Mouse (Mus musculus) CH12.LX (cell line): ENCODE measurements at regions not wholly inside any gene's neighbourhood (a gene's known extent, or its start where the extent isn't known, plus 50 kb on each side); places are given as distances from the start of the nearest gene placed in this dataset.

Source experiments
- DNase-seq: peaks from one replicate; pipeline ENCODE4 v3.0.0-alpha.2; 2013; ENCODE audit errors: extremely low read depth
- H3K27ac ChIP-seq: 2 replicates; pipeline ENCODE4 v1.5.1; 2012; ENCODE audit warnings: low read depth, mild to moderate bottlenecking, control low read depth, moderate library complexity; ENCODE audit not compliant: insufficient read depth
- H3K27me3 ChIP-seq: replicated peaks from 2 replicates; pipeline ENCODE3; 2012; ENCODE audit warnings: inconsistent platforms
- H3K36me3 ChIP-seq, 2 experiments: replicated peaks in 1 of 2; 2 replicates each; pipeline versions ENCODE3 to v1.6.1; 2012; ENCODE audit warnings: inconsistent platforms in 1 of 2, low read length in 1 of 2, mild to moderate bottlenecking in 1 of 2, mixed read lengths in 1 of 2, moderate library complexity in 1 of 2; ENCODE audit not compliant: control insufficient read depth in 1 of 2, insufficient read depth in 1 of 2
- H3K4me1 ChIP-seq, 2 experiments: 2 replicates each; pipeline ENCODE4 v1.6.1; 2012; ENCODE audit warnings: inconsistent platforms in 1 of 2, moderate library complexity in 1 of 2; ENCODE audit not compliant: insufficient read depth in 2 of 2, control insufficient read depth in 1 of 2
- H3K4me2 ChIP-seq: 2 replicates; pipeline ENCODE4 v1.6.1; 2012; ENCODE audit warnings: low read depth, mild to moderate bottlenecking, control low read depth; ENCODE audit not compliant: poor library complexity, insufficient read depth, severe bottlenecking
- H3K4me3 ChIP-seq, 3 experiments: fragments of 150-350 bp in 1 of 3; sonication (generic) in 1 of 3; replicated peaks in 1 of 3; 2 replicates each; pipeline versions ENCODE3 to v1.5.1; 2011 to 2012; ENCODE audit warnings: low read depth in 2 of 3, low read length in 2 of 3, mild to moderate bottlenecking in 2 of 3, moderate library complexity in 2 of 3, control low read depth in 1 of 3, improper control_type of control experiment in 1 of 3, inconsistent platforms in 1 of 3, mixed read lengths in 1 of 3; ENCODE audit not compliant: poor library complexity in 1 of 3
- H3K79me2 ChIP-seq: replicated peaks from 2 replicates; pipeline ENCODE4 v1.6.1; 2012; ENCODE audit warnings: mild to moderate bottlenecking, moderate library complexity; ENCODE audit not compliant: control insufficient read depth, poor library complexity, insufficient read depth, severe bottlenecking; ENCODE audit errors: extremely low read depth
- H3K9ac ChIP-seq: 2 replicates; pipeline ENCODE4 v1.6.1; 2012; ENCODE audit warnings: low read depth, mild to moderate bottlenecking, control low read depth, moderate library complexity; ENCODE audit not compliant: insufficient read depth
- H3K9me3 ChIP-seq: replicated peaks from 2 replicates; pipeline ENCODE3; 2012; ENCODE audit warnings: low read length, inconsistent platforms, mixed read lengths
- CTCF ChIP-seq, 2 experiments: IDR thresholded peaks in 1 of 2; conservative IDR thresholded peaks in 1 of 2; 2 replicates each; pipeline ENCODE4 v1.5.1; 2011 to 2012; ENCODE audit warnings: low read depth in 2 of 2, low read length in 2 of 2, improper control_type of control experiment in 1 of 2, inconsistent platforms in 1 of 2, mild to moderate bottlenecking in 1 of 2, moderate library complexity in 1 of 2
- GABPA ChIP-seq: IDR thresholded peaks from 2 replicates; pipeline ENCODE4 v1.6.1; 2012; ENCODE audit warnings: low read depth, low read length, improper control_type of control experiment, inconsistent platforms; ENCODE audit not compliant: insufficient replicate concordance
- MEF2A ChIP-seq: IDR thresholded peaks from 2 replicates; pipeline ENCODE4 v1.6.1; 2014; ENCODE audit warnings: low read depth, mild to moderate bottlenecking, inconsistent platforms, low read length, improper control_type of control experiment, borderline replicate concordance
- NRF1 ChIP-seq: IDR thresholded peaks from 2 replicates; pipeline ENCODE4 v1.6.1; 2014; ENCODE audit warnings: low read depth, mild to moderate bottlenecking, inconsistent platforms, low read length, improper control_type of control experiment, moderate library complexity
- RAD21 ChIP-seq: IDR thresholded peaks from 2 replicates; pipeline ENCODE4 v1.6.1; 2011; ENCODE audit warnings: low read depth, mild to moderate bottlenecking, low read length, improper control_type of control experiment, moderate library complexity
- SMC3 ChIP-seq: IDR thresholded peaks from 2 replicates; pipeline ENCODE4 v1.6.1; 2011; ENCODE audit warnings: low read depth, low read length, improper control_type of control experiment
- ZC3H11A ChIP-seq: IDR thresholded peaks from 2 replicates; pipeline ENCODE4 v1.6.1; 2012; ENCODE audit warnings: low read depth, mild to moderate bottlenecking, inconsistent platforms, low read length, improper control_type of control experiment
- dilution Hi-C: fragments of 300-500 bp; cut with MboI; formaldehyde crosslinking; loops from 2 replicates; pipeline ENCODE4 v1.14.3; 2020; ENCODE audit warnings: low sequenced_read_pairs; ENCODE audit not compliant: extremely low pct_unique_long_range_greater_than_20kb, extremely low pct_ligation_motif_present
- in situ Hi-C: fragments of 300-500 bp; cut with MboI; formaldehyde crosslinking; loops from 3 replicates; pipeline ENCODE4 v1.14.3; 2019; ENCODE audit warnings: low sequenced_read_pairs, low pct_ligation_motif_present, low pct_unique_long_range_greater_than_20kb, mixed read lengths

DNA sequence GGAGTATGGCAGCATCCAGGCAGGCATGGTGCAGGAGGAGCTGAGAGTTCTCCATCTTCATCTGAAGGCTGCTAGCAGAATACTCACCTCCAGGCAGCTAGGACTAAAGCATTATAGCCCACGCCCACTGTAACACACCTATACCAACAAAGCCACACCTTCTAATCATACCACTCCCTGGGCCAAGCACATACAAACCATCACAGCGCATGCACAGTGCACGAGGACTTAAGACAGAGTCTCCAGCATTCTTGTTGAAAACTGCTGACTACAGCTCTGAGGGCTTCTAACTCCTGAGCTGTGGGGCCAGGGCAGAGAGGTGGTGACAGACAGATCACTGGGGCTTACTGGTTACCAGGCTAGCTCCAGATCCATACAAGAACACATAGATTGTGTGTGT is 68.0 kb upstream of the Cnot2 start:
- no peak for TF ChIP-seq GABPA
- no peak for TF ChIP-seq RAD21
- no peak for TF ChIP-seq NRF1
- TF ChIP-seq SMC3, result no peak
- Histone ChIP-seq H3K4me3 (no peak overlapping the region), H3K4me2 (no peak overlapping the region), H3K27me3 (no peaks in the 10 kb centered on the region), H3K9me3 (peaks cover 4% of the 10 kb centered on the region), H3K9ac (no peak overlapping the region), H3K4me1 (peaks cover 0 to 3% of the 10 kb centered on the region in 2 experiments; a peak in 2 of 4 replicates), H3K79me2 (no peaks in the 10 kb centered on the region), H3K27ac (no peak overlapping the region), H3K36me3 (peaks cover 0 to 2% of the 10 kb centered on the region in 2 experiments)
- dilution Hi-C loops (no loop called here), in situ Hi-C loops (no loop called here)
- DNase-seq, result no peak

DNA sequence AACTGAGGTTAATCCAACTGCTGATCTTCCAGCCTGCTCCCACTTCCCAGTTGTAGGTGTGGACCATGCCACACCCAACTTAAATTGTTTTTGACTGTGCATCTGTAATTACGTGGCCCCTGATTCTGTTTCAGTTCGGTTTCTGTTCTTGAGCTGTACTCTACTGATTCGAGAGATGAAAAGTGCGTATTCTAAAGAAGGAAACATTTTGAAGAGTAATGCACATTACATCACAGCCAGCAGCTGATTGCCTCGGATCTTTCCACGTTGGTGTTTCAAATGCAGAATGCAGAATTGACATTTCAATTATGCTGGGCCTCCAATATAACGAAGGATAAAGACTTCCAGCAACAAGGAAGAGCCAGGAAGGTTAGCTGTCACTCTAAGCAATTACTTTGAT is 64.7 kb upstream of the Cnot2 start:
- in situ Hi-C loops, result no loop called here
- Histone ChIP-seq H3K4me2 (0 out of 2 replicates have a peak overlapping the region, but pooled peaks have one; percentile 29), H3K27me3 (no peaks in the 10 kb centered on the region), H3K4me3 (no peak overlapping the region), H3K36me3 (no peaks in the 10 kb centered on the region), H3K9me3 (no peaks in the 10 kb centered on the region), H3K27ac (no peak overlapping the region), H3K79me2 (no peaks in the 10 kb centered on the region), H3K9ac (no peak overlapping the region), H3K4me1 (peaks cover 0 to 3% of the 10 kb centered on the region in 2 experiments; a peak in 2 of 4 replicates)
- DNase-seq, result no peak
- TF ChIP-seq CTCF (conservative IDR thresholded peaks at IDR 0.05 in 1 of 2, IDR thresholded peaks at IDR 0.05 in 1 of 2; ENCODE audit: low read depth in 2 of 2, low read length in 2 of 2) (no peak), SMC3 (no peak), ZC3H11A (no peak), GABPA (no peak)
- TF ChIP-seq, all 38 proteins: peak for 0
- dilution Hi-C loops, result no loop called here

DNA sequence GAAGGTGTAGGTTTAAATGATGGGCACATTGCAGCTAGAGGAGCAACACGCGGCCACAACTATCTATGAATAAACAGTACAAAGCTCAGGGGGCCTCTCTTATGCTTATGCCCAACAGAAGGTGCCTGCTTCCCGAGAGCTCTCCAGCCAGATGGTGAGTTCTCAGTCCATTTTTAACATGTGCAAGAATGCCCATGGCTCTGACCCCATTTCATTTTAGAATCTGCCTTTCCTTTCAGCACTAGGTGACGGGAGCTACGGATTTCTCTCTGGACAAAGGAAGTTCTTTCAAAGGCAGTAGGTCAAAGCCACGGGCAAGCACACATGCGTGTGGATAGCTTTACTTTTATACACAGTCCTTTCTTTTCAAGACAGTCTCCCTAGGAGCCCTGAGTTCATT is 64.3 kb upstream of the Cnot2 start:
- dilution Hi-C loops (no loop called here), in situ Hi-C loops (no loop called here)
- 0 out of 2 replicates have a peak overlapping the region, but pooled peaks have one; percentile 29 for H3K4me2 ChIP-seq
- H3K4me1 ChIP-seq, result peaks cover 0 to under 1% of the 10 kb centered on the region in 2 experiments; a peak in 2 of 4 replicates
- no peak overlapping the region for H3K4me3 ChIP-seq
- H3K27ac ChIP-seq, result no peak overlapping the region
- H3K27me3 ChIP-seq, result no peaks in the 10 kb centered on the region
- H3K79me2 ChIP-seq, result no peaks in the 10 kb centered on the region
- TF ChIP-seq ZC3H11A (no peak), MEF2A (no peak)
- no peak for DNase-seq
- no peaks in the 10 kb centered on the region for H3K36me3 ChIP-seq
- no peak overlapping the region for H3K9ac ChIP-seq
- no peaks in the 10 kb centered on the region for H3K9me3 ChIP-seq
